Mouse (Mus musculus): ENCODE data around the gene Ppp1r12b. TPM values are rescaled to one million over a fixed set of nuclear protein-coding genes. Genes with fewer than 3 reads are reported as not detected.

Ppp1r12b gene
- polyA plus RNA-seq, 1 experiment from 2014 or later = 10.5 TPM

- H3K36me3 ChIP-seq = no peaks in the 10 kb centered on the region
- H3K9ac ChIP-seq = no peak overlapping the region
- no peak overlapping the region for H3K4me3 ChIP-seq
- no peak overlapping the region for H3K27ac ChIP-seq (replicated peaks)
- peaks cover 3% of the 10 kb centered on the region; the same call in 1 of the 2 replicates for H3K4me1 ChIP-seq (replicated peaks)
- ATAC-seq (ENCODE audit: low read depth) = no peak
- H3K4me2 ChIP-seq = no peak overlapping the region
- H3K27me3 ChIP-seq = no peaks in the 10 kb centered on the region
- H3K9me3 ChIP-seq = no peaks in the 10 kb centered on the region
- 92% methylated on average over 6 of the region's 6 CpGs for WGBS
These were observed 19.4 kb downstream of the Ppp1r12b start for GRCm38 (mm10) chr1:134936335-134936734.

- H3K4me3 ChIP-seq = no peak overlapping the region
- 59% methylated on average over 7 of the region's 7 CpGs for WGBS
These were observed 23.3 kb downstream of the Ppp1r12b start for GRCm38 (mm10) chr1:134932431-134932830.

GRCm38 (mm10) chr1:134919010-134919409, 36.7 kb downstream of the Ppp1r12b start:
- WGBS = 91% methylated on average over 6 of the region's 6 CpGs
- Histone ChIP-seq H3K36me3 (no peaks in the 10 kb centered on the region), H3K27me3 (no peaks in the 10 kb centered on the region)

More at GRCm38 (mm10) chr1:134932431-134932830, 23.3 kb downstream of the Ppp1r12b start:
- Histone ChIP-seq H3K27me3 (no peaks in the 10 kb centered on the region), H3K4me2 (no peak overlapping the region), H3K9ac (no peak overlapping the region), H3K36me3 (no peaks in the 10 kb centered on the region), H3K27ac (replicated peaks) (no peak overlapping the region), H3K4me1 (replicated peaks) (peaks cover 3% of the 10 kb centered on the region; the same call in 1 of the 2 replicates), H3K9me3 (no peaks in the 10 kb centered on the region)
- no peak for ATAC-seq (ENCODE audit: low read depth)

GRCm38 (mm10) chr1:134915421-134915820, 40.3 kb downstream of the Ppp1r12b start:
- Histone ChIP-seq H3K27me3 (no peaks in the 10 kb centered on the region), H3K27ac (replicated peaks) (no peak overlapping the region), H3K36me3 (no peaks in the 10 kb centered on the region), H3K4me1 (replicated peaks) (no peaks in the 10 kb centered on the region), H3K4me2 (no peak overlapping the region), H3K9me3 (no peaks in the 10 kb centered on the region), H3K9ac (no peak overlapping the region), H3K4me3 (no peak overlapping the region)
- WGBS = 76% methylated on average over 4 of the region's 4 CpGs
- no peak for ATAC-seq (ENCODE audit: low read depth)

More at GRCm38 (mm10) chr1:134919010-134919409, 36.7 kb downstream of the Ppp1r12b start:
- Histone ChIP-seq H3K4me2 (no peak overlapping the region), H3K4me3 (no peak overlapping the region), H3K27ac (replicated peaks) (no peak overlapping the region), H3K9ac (no peak overlapping the region), H3K4me1 (replicated peaks) (no peaks in the 10 kb centered on the region), H3K9me3 (no peaks in the 10 kb centered on the region)
- no peak for ATAC-seq (ENCODE audit: low read depth)

GRCm38 (mm10) chr1:134913535-134913934, 42.2 kb downstream of the Ppp1r12b start:
- Histone ChIP-seq H3K27ac (replicated peaks) (no peak overlapping the region), H3K4me1 (replicated peaks) (no peaks in the 10 kb centered on the region), H3K9ac (no peak overlapping the region), H3K36me3 (no peaks in the 10 kb centered on the region), H3K4me3 (no peak overlapping the region), H3K4me2 (no peak overlapping the region), H3K27me3 (no peaks in the 10 kb centered on the region), H3K9me3 (no peaks in the 10 kb centered on the region)
- ATAC-seq (ENCODE audit: low read depth) = no peak
- 91% methylated on average over 4 of the region's 4 CpGs for WGBS

- Histone ChIP-seq H3K9me3 (no peaks in the 10 kb centered on the region), H3K36me3 (no peaks in the 10 kb centered on the region), H3K4me3 (no peak overlapping the region), H3K9ac (no peak overlapping the region), H3K4me2 (no peak overlapping the region), H3K4me1 (replicated peaks) (no peaks in the 10 kb centered on the region), H3K27me3 (no peaks in the 10 kb centered on the region), H3K27ac (replicated peaks) (no peak overlapping the region)
- WGBS = 89% methylated on average over 4 of the region's 4 CpGs
- ATAC-seq (ENCODE audit: low read depth) = no peak
These were observed 43.9 kb downstream of the Ppp1r12b start for GRCm38 (mm10) chr1:134911892-134912291.

GRCm38 (mm10) chr1:134910037-134910436, 45.7 kb downstream of the Ppp1r12b start:
- Histone ChIP-seq H3K4me1 (replicated peaks) (no peaks in the 10 kb centered on the region), H3K4me2 (no peak overlapping the region), H3K9me3 (no peaks in the 10 kb centered on the region), H3K4me3 (no peak overlapping the region), H3K9ac (no peak overlapping the region), H3K27me3 (no peaks in the 10 kb centered on the region), H3K27ac (replicated peaks) (no peak overlapping the region), H3K36me3 (no peaks in the 10 kb centered on the region)
- no peak for ATAC-seq (ENCODE audit: low read depth)
- WGBS = 47% methylated on average over 3 of the region's 3 CpGs

- H3K4me2 ChIP-seq = no peak overlapping the region
- no peaks in the 10 kb centered on the region for H3K27me3 ChIP-seq
- whole genome bisulfite sequencing = 77% methylated on average over 9 of the region's 9 CpGs
- H3K36me3 ChIP-seq = no peaks in the 10 kb centered on the region
- H3K27ac ChIP-seq (replicated peaks) = no peak overlapping the region
- no peaks in the 10 kb centered on the region for H3K4me1 ChIP-seq (replicated peaks)
- no peak overlapping the region for H3K9ac ChIP-seq
- no peak overlapping the region for H3K4me3 ChIP-seq
- no peak for ATAC-seq (ENCODE audit: low read depth)
- no peaks in the 10 kb centered on the region for H3K9me3 ChIP-seq
These were observed 46.3 kb downstream of the Ppp1r12b start for GRCm38 (mm10) chr1:134909442-134909841.

- Histone ChIP-seq H3K9ac (no peak overlapping the region), H3K4me1 (replicated peaks) (no peaks in the 10 kb centered on the region), H3K4me3 (no peak overlapping the region), H3K36me3 (no peaks in the 10 kb centered on the region), H3K27ac (replicated peaks) (no peak overlapping the region), H3K27me3 (no peaks in the 10 kb centered on the region), H3K4me2 (no peak overlapping the region), H3K9me3 (no peaks in the 10 kb centered on the region)
- no peak for ATAC-seq (ENCODE audit: low read depth)
- WGBS = 66% methylated on average over 3 of the region's 3 CpGs
These were observed 53.6 kb downstream of the Ppp1r12b start for GRCm38 (mm10) chr1:134902051-134902619.

- Histone ChIP-seq H3K9me3 (no peaks in the 10 kb centered on the region), H3K27me3 (no peaks in the 10 kb centered on the region), H3K9ac (no peak overlapping the region), H3K4me3 (no peak overlapping the region), H3K4me2 (no peak overlapping the region), H3K36me3 (peaks cover 29% of the 10 kb centered on the region), H3K4me1 (replicated peaks) (no peaks in the 10 kb centered on the region), H3K27ac (replicated peaks) (no peak overlapping the region)
- ATAC-seq (ENCODE audit: low read depth) = no peak
- 94% methylated on average over 6 of the region's 6 CpGs for WGBS
These were observed 59.7 kb downstream of the Ppp1r12b start for GRCm38 (mm10) chr1:134896008-134896407.

GRCm38 (mm10) chr1:134894803-134895202, 60.9 kb downstream of the Ppp1r12b start:
- Histone ChIP-seq H3K27ac (replicated peaks) (no peak overlapping the region), H3K9ac (no peak overlapping the region), H3K27me3 (no peaks in the 10 kb centered on the region), H3K4me1 (replicated peaks) (no peaks in the 10 kb centered on the region), H3K4me2 (no peak overlapping the region), H3K9me3 (no peaks in the 10 kb centered on the region), H3K36me3 (peaks cover 33% of the 10 kb centered on the region), H3K4me3 (no peak overlapping the region)
- ATAC-seq (ENCODE audit: low read depth) = no peak
- 87% methylated on average over 3 of the region's 3 CpGs for WGBS

- no peak overlapping the region for H3K9ac ChIP-seq
- no peak overlapping the region for H3K4me3 ChIP-seq
- H3K4me1 ChIP-seq (replicated peaks) = no peaks in the 10 kb centered on the region
- no peaks in the 10 kb centered on the region for H3K9me3 ChIP-seq
- WGBS = 87% methylated on average over 5 of the region's 5 CpGs
- H3K4me2 ChIP-seq = no peak overlapping the region
- no peak for ATAC-seq (ENCODE audit: low read depth)
- H3K27me3 ChIP-seq = no peaks in the 10 kb centered on the region
- H3K36me3 ChIP-seq = peaks cover 35% of the 10 kb centered on the region
- H3K27ac ChIP-seq (replicated peaks) = no peak overlapping the region
These were observed 63.8 kb downstream of the Ppp1r12b start for GRCm38 (mm10) chr1:134891916-134892315.

- 95% methylated on average over 6 of the region's 6 CpGs for WGBS
- peaks cover 37% of the 10 kb centered on the region for H3K36me3 ChIP-seq
- no peak overlapping the region for H3K27ac ChIP-seq (replicated peaks)
- no peak overlapping the region for H3K9ac ChIP-seq
- no peak overlapping the region for H3K4me3 ChIP-seq
- no peaks in the 10 kb centered on the region for H3K27me3 ChIP-seq
- no peak for ATAC-seq (ENCODE audit: low read depth)
- no peak overlapping the region for H3K4me2 ChIP-seq
- H3K9me3 ChIP-seq = no peaks in the 10 kb centered on the region
- H3K4me1 ChIP-seq (replicated peaks) = no peaks in the 10 kb centered on the region
These were observed 66.1 kb downstream of the Ppp1r12b start for GRCm38 (mm10) chr1:134889629-134890028.
